Mouse (Mus musculus) effector memory CD4-positive, alpha-beta T cell, adult 5 months (primary cell): Measurements from ENCODE around the gene Dgcr2. TPM values are rescaled to one million over a fixed set of nuclear protein-coding genes. Genes with fewer than 3 reads are reported as not detected.

Experiments
- polyA plus RNA-seq: library from polyadenylated mRNA; unstranded; fragments of 100-300 nt; shearing (Covaris generic); gene quantifications from one replicate; pipeline ENCODE4 v1.2.1, GENCODE M21; 2017

The Dgcr2 gene
- 55.2 TPM for polyA plus RNA-seq

GRCm38 (mm10) chr16:17898462-17898861 is at the start of gene Dgcr2, which contains the start of gene Tssk2:
Dgcr2 (minus strand) TSS chr16:17898562.
Tssk2 (plus strand) TSS chr16:17898637.

GRCm38 (mm10) chr16:17928087-17928580 is 29.8 kb upstream of the Dgcr2 start, which contains the start of gene Slc25a1:
Slc25a1 (minus strand) TSS chr16:17928219.

GRCm38 (mm10) chr16:17914307-17915249 is 16.2 kb upstream of the Dgcr2 start, which contains the start of gene Gsc2:
Gsc2 (minus strand) TSS chr16:17915059.

GRCm38 (mm10) chr16:17911052-17911595 is 12.8 kb upstream of the Dgcr2 start, which contains the start of gene Ess2:
Ess2 (minus strand) TSS chr16:17911348.

GRCm38 (mm10) chr16:17893923-17894322 is 4.4 kb downstream of the Dgcr2 start, which contains the start of gene Tssk1:
Tssk1 (plus strand) TSS chr16:17894223.

DNA sequence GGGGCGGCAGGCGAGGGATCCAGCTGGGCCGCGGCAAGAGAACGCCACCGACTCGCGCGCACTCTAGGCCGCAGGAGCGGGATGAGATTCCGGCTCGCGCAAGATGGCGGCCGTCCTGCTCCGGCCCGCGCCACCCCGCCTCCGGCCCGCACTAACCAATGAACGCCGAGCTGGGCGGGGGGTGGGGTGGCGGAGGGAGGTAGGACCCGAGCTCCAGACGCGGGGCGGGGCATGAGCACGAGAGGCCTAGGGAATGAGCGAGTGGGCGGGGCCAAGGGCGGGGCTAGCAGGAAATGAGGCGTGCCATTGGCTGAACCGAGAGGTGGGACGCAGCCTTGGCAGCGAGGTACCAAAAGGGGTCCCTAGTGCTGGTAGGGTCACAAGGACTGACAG is 6.8 kb downstream of the Dgcr2 start, which contains the start of gene Gm20518:
TSS of gene Gm20518 (minus strand) at position 105 of the 393 bp plus-strand sequence.

GRCm38 (mm10) chr16:17838051-17838450 is 60.3 kb downstream of the Dgcr2 start, which contains the start of gene Car15:
Car15 (minus strand) TSS chr16:17838364.

DNA sequence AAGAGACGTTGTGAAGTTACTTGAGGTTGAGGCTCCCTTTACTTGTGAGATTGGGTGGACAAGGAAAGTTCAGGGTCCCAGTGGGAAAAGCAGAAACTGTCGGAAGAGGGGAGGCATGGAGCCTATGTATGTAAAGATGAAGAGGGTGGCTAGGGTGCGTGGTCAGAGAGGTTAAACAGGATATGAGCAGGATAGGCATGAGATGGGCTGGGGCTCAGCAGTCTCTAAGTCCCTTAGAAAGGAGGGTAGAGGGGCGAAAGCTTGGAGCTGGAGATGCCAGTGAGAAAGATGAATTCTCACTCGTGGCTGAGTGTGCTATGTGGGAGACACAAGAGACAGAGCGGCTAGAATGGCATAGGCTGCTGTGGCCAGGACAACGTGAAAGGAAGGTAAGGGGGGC is 65.5 kb downstream of the Dgcr2 start, which contains the start of gene B830017H08Rik:
TSS of gene B830017H08Rik (plus strand) at position 301 of the 400 bp plus-strand sequence.

DNA sequence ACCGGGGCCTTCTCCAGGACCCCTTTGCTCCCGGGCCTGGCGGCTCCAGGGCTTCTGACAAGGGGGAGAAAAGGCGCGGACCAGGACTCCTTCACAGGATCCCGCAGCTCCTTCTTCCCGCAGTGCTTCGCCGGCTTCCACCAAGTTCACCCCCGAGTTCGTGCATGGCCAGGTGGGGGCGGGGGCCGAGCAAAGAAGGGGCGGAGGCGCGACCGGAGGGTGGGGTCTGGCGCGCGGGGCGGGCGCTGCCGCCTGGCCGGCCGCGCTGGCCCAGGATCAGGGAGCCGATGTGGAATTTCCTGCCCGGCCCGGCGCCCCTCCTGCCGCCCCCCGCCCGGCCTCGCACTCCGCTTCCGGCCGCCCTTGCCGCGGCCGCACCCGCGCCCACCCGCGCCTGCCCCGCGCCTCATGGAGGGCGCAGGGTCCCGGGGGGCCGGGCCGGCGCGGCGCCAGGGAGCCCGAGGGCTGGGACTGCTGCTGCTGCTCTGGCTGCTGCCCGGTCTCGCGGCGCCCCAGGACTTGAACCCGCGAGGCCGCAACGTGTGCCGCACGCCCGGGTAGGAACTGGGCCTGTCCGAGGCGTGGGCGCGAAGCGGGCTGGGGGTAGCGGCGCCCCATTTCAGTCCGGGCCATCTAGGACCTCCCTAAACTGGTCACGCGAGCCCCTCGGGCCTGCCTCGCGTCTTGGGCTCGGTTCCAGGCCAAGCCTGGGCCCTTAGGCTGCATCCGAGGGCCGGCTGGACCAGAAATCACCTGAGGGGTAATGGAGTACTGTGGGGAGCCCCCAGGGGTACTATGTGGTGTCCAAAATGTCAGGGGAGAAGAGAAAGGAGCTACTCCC is 101.2 kb downstream of the Dgcr2 start, which contains the start of gene Scarf2:
TSS of gene Scarf2 (plus strand) at position 312 of the 841 bp plus-strand sequence.

Other genes with a start within 250 kb of the Dgcr2 start
- gene Med15, start 165.7 kb downstream of the Dgcr2 start, polyA plus RNA-seq = 123 TPM
- gene Klhl22, start 138.9 kb downstream of the Dgcr2 start, polyA plus RNA-seq = 7.6 TPM
- not detected for gene Scarf2, start 101.3 kb downstream of the Dgcr2 start, polyA plus RNA-seq
- gene B830017H08Rik, start 65.4 kb downstream of the Dgcr2 start, polyA plus RNA-seq = not detected
- 1.2 TPM for gene Car15, start 60.2 kb downstream of the Dgcr2 start, polyA plus RNA-seq
- not detected for gene Gm20518, start 6.9 kb downstream of the Dgcr2 start, polyA plus RNA-seq
- gene Tssk1, start 4.3 kb downstream of the Dgcr2 start, polyA plus RNA-seq = not detected
- not detected for gene Tssk2, start 75 bp upstream of the Dgcr2 start, polyA plus RNA-seq
- gene Ess2, start 12.8 kb upstream of the Dgcr2 start, polyA plus RNA-seq = 59.2 TPM
- gene Gsc2, start 16.5 kb upstream of the Dgcr2 start, polyA plus RNA-seq = not detected
- gene Slc25a1, start 29.7 kb upstream of the Dgcr2 start, polyA plus RNA-seq = 36.1 TPM
- gene Vpreb2, start 81.9 kb upstream of the Dgcr2 start, polyA plus RNA-seq = not detected
- 8.4 TPM for gene Dgcr6, start 154.3 kb upstream of the Dgcr2 start, polyA plus RNA-seq
- 0.40 TPM for gene Prodh, start 191.6 kb upstream of the Dgcr2 start, polyA plus RNA-seq
- not detected for gene Rtn4r, start 229.1 kb upstream of the Dgcr2 start, polyA plus RNA-seq